Mouse (Mus musculus) midbrain, embryonic 11.5 days (tissue): ENCODE measurements around the gene L1cam. TPM values are rescaled to one million over a fixed set of nuclear protein-coding genes. Genes with fewer than 3 reads are reported as not detected.

Source experiments
- ATAC-seq: fragments of 200-750 bp; cut with Nextera tagmentation; 2 replicates; pipeline ENCODE4 v1.8.0; 2017; ENCODE audit warnings: moderate TSS enrichment, moderate library complexity; ENCODE audit not compliant: low FRiP score
- DNase-seq: peaks from one replicate; pipeline ENCODE4 v3.0.0; 2015; ENCODE audit warnings: low spot score; ENCODE audit errors: missing footprints
- H3K27ac ChIP-seq: fragments of 300-500 bp; sonication (generic); 2 replicates; pipeline ENCODE4 v1.5.1; 2014; ENCODE audit warnings: low read depth, low read length
- H3K27me3 ChIP-seq: fragments of 300-500 bp; sonication (generic); 2 replicates; pipeline ENCODE4 v1.6.1; 2014; ENCODE audit warnings: mild to moderate bottlenecking, low read length, moderate library complexity, mixed read lengths; ENCODE audit not compliant: control insufficient read depth, insufficient read depth
- H3K36me3 ChIP-seq: fragments of 300-500 bp; sonication (generic); 2 replicates; pipeline ENCODE4 v1.6.1; 2014; ENCODE audit warnings: mild to moderate bottlenecking, low read length, moderate library complexity, mixed read lengths; ENCODE audit not compliant: control insufficient read depth, insufficient read depth
- H3K4me1 ChIP-seq: fragments of 300-500 bp; sonication (generic); 2 replicates; pipeline ENCODE4 v1.6.1; 2014; ENCODE audit warnings: low read length; ENCODE audit not compliant: control insufficient read depth, insufficient read depth
- H3K4me2 ChIP-seq: fragments of 300-500 bp; sonication (generic); 2 replicates; pipeline ENCODE4 v1.6.1; 2014; ENCODE audit warnings: mild to moderate bottlenecking, moderate library complexity
- H3K4me3 ChIP-seq: fragments of 300-500 bp; sonication (generic); 2 replicates; pipeline ENCODE4 v1.5.1; 2014; ENCODE audit warnings: low read depth, low read length
- H3K9ac ChIP-seq: fragments of 300-500 bp; sonication (generic); 2 replicates; pipeline ENCODE4 v1.6.1; 2014; ENCODE audit warnings: low read length
- H3K9me3 ChIP-seq: fragments of 300-500 bp; sonication (generic); 2 replicates; pipeline ENCODE4 v1.6.1; 2016; ENCODE audit warnings: low read length; ENCODE audit not compliant: control insufficient read depth
- WGBS: fragments of 180-500 bp; shearing (Covaris S2); extraction: QIAGEN DNeasy Blood & Tissue Kit; methylation state at CpG from one replicate; pipeline ENCODE4 v1.1.7; 2014; 5-methylcytosine and 5-hydroxymethylcytosine counted together
- polyA plus RNA-seq: library from polyadenylated mRNA; unstranded; fragments of >200 nt; fragmentation: Nextera tagmentation; extraction: Ambion mirVana; gene quantifications from 2 replicates; pipeline ENCODE4 v1.2.1, GENCODE M21; 2014

Gene L1cam
- polyA plus RNA-seq = 18.3 and 21.3 TPM in 2 replicates

GRCm38 (mm10) chrX:73895719-73896118 lies at the start of gene L1cam:
Gene L1cam (minus strand): TSS chrX:73896105.
- no peaks in the 10 kb centered on the region for H3K9me3 ChIP-seq
- H3K27me3 ChIP-seq = no peaks in the 10 kb centered on the region
- no peak within 1 kb of the TSS for H3K4me3 ChIP-seq
- no peak for ATAC-seq
- peak; percentile 89 for DNase-seq
- no peak within 1 kb of the TSS for H3K9ac ChIP-seq
- H3K4me2 ChIP-seq = no peak within 1 kb of the TSS
- H3K27ac ChIP-seq = no peak within 1 kb of the TSS
- 23% methylated on average over 2 of the region's 2 CpGs for WGBS
- H3K4me1 ChIP-seq = no peaks in the 10 kb centered on the region
- no peaks in the 10 kb centered on the region for H3K36me3 ChIP-seq

- H3K36me3 ChIP-seq = peaks cover 8% of the 10 kb centered on the region
Measured at GRCm38 (mm10) chrX:73942294-73942693, 46.4 kb upstream of the L1cam start.

GRCm38 (mm10) chrX:73941860-73942259 lies 46.0 kb upstream of the L1cam start:
- peaks cover 8% of the 10 kb centered on the region for H3K36me3 ChIP-seq
- no peaks in the 10 kb centered on the region for H3K9me3 ChIP-seq
- WGBS = 83% methylated on average over 2 of the region's 2 CpGs
- no peak overlapping the region for H3K4me3 ChIP-seq
- no peak overlapping the region for H3K27ac ChIP-seq
- ATAC-seq = no peak
- H3K4me1 ChIP-seq = no peaks in the 10 kb centered on the region
- no peak overlapping the region for H3K4me2 ChIP-seq
- no peak for DNase-seq
- H3K9ac ChIP-seq = no peak overlapping the region
- H3K27me3 ChIP-seq = no peaks in the 10 kb centered on the region

More at GRCm38 (mm10) chrX:73942294-73942693, 46.4 kb upstream of the L1cam start:
- DNase-seq = no peak
- Histone ChIP-seq H3K4me2 (no peak overlapping the region), H3K9me3 (no peaks in the 10 kb centered on the region), H3K27me3 (no peaks in the 10 kb centered on the region), H3K4me3 (no peak overlapping the region), H3K4me1 (no peaks in the 10 kb centered on the region), H3K9ac (no peak overlapping the region), H3K27ac (no peak overlapping the region)
- 92% methylated on average over 2 of the region's 2 CpGs for WGBS
- no peak for ATAC-seq

GRCm38 (mm10) chrX:73931871-73932270 lies 36.0 kb upstream of the L1cam start:
- WGBS = 81% methylated on average over 2 of the region's 2 CpGs
- H3K27me3 ChIP-seq = no peaks in the 10 kb centered on the region
- no peak overlapping the region for H3K9ac ChIP-seq
- no peak overlapping the region for H3K4me2 ChIP-seq
- DNase-seq = no peak
- ATAC-seq = no peak
- no peaks in the 10 kb centered on the region for H3K4me1 ChIP-seq
- H3K4me3 ChIP-seq = no peak overlapping the region
- no peak overlapping the region for H3K27ac ChIP-seq
- H3K36me3 ChIP-seq = no peaks in the 10 kb centered on the region
- H3K9me3 ChIP-seq = no peaks in the 10 kb centered on the region

GRCm38 (mm10) chrX:73930402-73931062 lies 34.6 kb upstream of the L1cam start, which contains the start of gene Renbp:
Gene Renbp (minus strand): TSS chrX:73930850.
- WGBS = 41% methylated on average over 17 of the region's 17 CpGs
- H3K36me3 ChIP-seq = no peaks in the 10 kb centered on the region
- DNase-seq (no peak), ATAC-seq (peak; percentile 48; the same call in 1 of the 2 replicates)
- no peak within 1 kb of the TSS for H3K9ac ChIP-seq
- H3K4me3 ChIP-seq = no peak within 1 kb of the TSS
- no peak within 1 kb of the TSS for H3K27ac ChIP-seq
- no peaks in the 10 kb centered on the region for H3K27me3 ChIP-seq
- H3K4me1 ChIP-seq = no peaks in the 10 kb centered on the region
- H3K4me2 ChIP-seq = no peak within 1 kb of the TSS
- no peaks in the 10 kb centered on the region for H3K9me3 ChIP-seq

GRCm38 (mm10) chrX:73922550-73922882 lies 26.6 kb upstream of the L1cam start:
- WGBS = 78% methylated on average over 8 of the region's 8 CpGs
- no peak for ATAC-seq
- Histone ChIP-seq H3K36me3 (no peaks in the 10 kb centered on the region; the same call in none of the 2 replicates), H3K4me2 (peak overlapping the region; percentile 62), H3K9ac (peak overlapping the region; percentile 53; the same call in 1 of the 2 replicates), H3K27me3 (no peaks in the 10 kb centered on the region), H3K4me1 (no peaks in the 10 kb centered on the region; the same call in 1 of the 2 replicates), H3K9me3 (no peaks in the 10 kb centered on the region), H3K4me3 (peak overlapping the region; percentile 52), H3K27ac (no peak overlapping the region)
- DNase-seq = no peak

- Histone ChIP-seq H3K36me3 (no peaks in the 10 kb centered on the region; the same call in none of the 2 replicates), H3K4me2 (peak within 1 kb of the TSS; percentile 64), H3K9ac (peak within 1 kb of the TSS; percentile 72), H3K4me1 (no peaks in the 10 kb centered on the region; the same call in 1 of the 2 replicates), H3K4me3 (peak within 1 kb of the TSS; percentile 52), H3K27me3 (no peaks in the 10 kb centered on the region), H3K9me3 (no peaks in the 10 kb centered on the region), H3K27ac (peak within 1 kb of the TSS; percentile 61)
- peak; percentile 94 for DNase-seq
- peak; percentile 98 for ATAC-seq
- 15% methylated on average over 43 of the region's 43 CpGs for WGBS
Measured at GRCm38 (mm10) chrX:73921823-73922549, 26.1 kb upstream of the L1cam start, which contains the start of the genes Arhgap4 and Naa10. Gene Arhgap4 (minus strand): TSS chrX:73921870. Gene Naa10 (minus strand): TSS chrX:73921944.

GRCm38 (mm10) chrX:73921285-73921822 lies 25.4 kb upstream of the L1cam start:
- H3K9me3 ChIP-seq = no peaks in the 10 kb centered on the region
- H3K4me2 ChIP-seq = peak overlapping the region; percentile 64
- H3K27ac ChIP-seq = peak overlapping the region; percentile 59
- H3K4me1 ChIP-seq = no peaks in the 10 kb centered on the region; the same call in 1 of the 2 replicates
- no peaks in the 10 kb centered on the region; the same call in none of the 2 replicates for H3K36me3 ChIP-seq
- peak overlapping the region; percentile 72 for H3K9ac ChIP-seq
- no peak for DNase-seq
- no peaks in the 10 kb centered on the region for H3K27me3 ChIP-seq
- 11% methylated on average over 34 of the region's 34 CpGs for WGBS
- peak; percentile 45 for ATAC-seq
- H3K4me3 ChIP-seq = peak overlapping the region; percentile 52
